Mouse (Mus musculus) olfactory bulb, adult 2 months (tissue): Measurements from ENCODE around the gene Vps25.

Source experiments
- CTCF ChIP-seq: fragments of 200-500 bp; IDR thresholded peaks from 2 replicates; pipeline ENCODE4 v1.5.1; 2012; ENCODE audit warnings: low read depth, mild to moderate bottlenecking, low read length, moderate library complexity; ENCODE audit not compliant: insufficient read depth
- POLR2A ChIP-seq: fragments of 200-500 bp; IDR thresholded peaks from 2 replicates; pipeline ENCODE4 v1.6.1; 2012; ENCODE audit warnings: mild to moderate bottlenecking, low read depth, low read length, moderate library complexity; ENCODE audit not compliant: insufficient read depth

DNA sequence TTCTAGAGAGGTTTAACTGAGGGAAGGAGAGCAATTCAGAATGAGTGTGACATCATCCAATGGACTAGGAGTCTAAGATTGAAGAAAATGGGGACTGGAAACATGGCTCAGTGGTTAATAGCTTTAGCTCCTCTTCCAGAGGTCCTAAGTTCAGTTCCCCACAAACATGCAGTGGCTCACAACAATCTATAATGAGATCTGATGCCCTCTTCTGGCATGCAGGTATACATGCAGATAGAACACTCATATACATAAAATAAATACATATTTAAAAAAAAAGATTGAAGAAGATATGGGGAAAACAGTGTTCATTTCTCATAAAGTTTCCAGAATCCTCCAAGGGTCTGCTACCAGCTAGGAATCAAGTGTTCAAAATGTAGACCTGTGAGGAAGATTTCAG lies 18.1 kb upstream of the Vps25 start:
- TF ChIP-seq CTCF (no peak), POLR2A (no peak)
